ENCODE assay signal across 8 mouse cellular contexts in genomic region chr6:99027542-99028160, GRCm38 (mm10).
A peak's percentile ranks its signal among the peaks of the same experiment; 100 is the strongest.
DNase-seq lines count a peak whose midpoint lies in the region; ATAC-seq and TF ChIP-seq lines count a peak whose summit lies in the region.

No protein-coding gene starts in this region.

- no peak for TF ChIP-seq POLR2A in heart, adult 2 months (IDR thresholded peaks at IDR 0.05; ENCODE audit: insufficient read depth, low read depth, low read length)
- TF ChIP-seq POLR2A in thymus, adult 2 months (IDR thresholded peaks at IDR 0.05; ENCODE audit: control insufficient read depth, extremely low read depth, insufficient read depth, low read length, poor library complexity) = no peak

- 0 out of 2 replicates have a peak, but pooled peaks have one; percentile 23 for ATAC-seq in hindbrain, embryonic 12.5 days (ENCODE audit: low FRiP score)
- ATAC-seq in inflammation-experienced regulatory T-cells, adult 6 months = no peak

- peak overlapping the region; percentile 88 for H3K27ac ChIP-seq in heart, adult 2 months
- H3K27ac ChIP-seq in thymus, adult 2 months (ENCODE audit: control insufficient read depth, insufficient read depth, low read length) = no peak overlapping the region
- peak overlapping the region; percentile 91 for H3K27ac ChIP-seq in hindbrain, embryonic 12.5 days
- peak overlapping the region; percentile 98 for H3K27ac ChIP-seq in midbrain, embryonic 10.5 days (replicated peaks)

- no peaks in the 10 kb centered on the region for H3K27me3 ChIP-seq in heart, adult 2 months (ENCODE audit: control insufficient read depth, insufficient read depth, low read length)
- H3K27me3 ChIP-seq in thymus, adult 2 months (ENCODE audit: control insufficient read depth, insufficient read depth, low read length) = no peaks in the 10 kb centered on the region
- H3K27me3 ChIP-seq in hindbrain, embryonic 12.5 days = no peaks in the 10 kb centered on the region; the same call in 1 of the 2 replicates
- H3K27me3 ChIP-seq in midbrain, embryonic 10.5 days (ENCODE audit: low read depth, poor library complexity, severe bottlenecking) = peaks cover 12% of the 10 kb centered on the region; the same call in 1 of the 2 replicates

- intact Hi-C loops in heart, adult 2 months (cut with DNase I) = loop anchor here (5.0 kb wide), 1 partner anchor 495 kb away; the partner anchor contains the start of gene Foxp1

- no peak; the same call in 1 of the 2 replicates for TF ChIP-seq CTCF in heart, adult 2 months (IDR thresholded peaks at IDR 0.05)
- TF ChIP-seq CTCF in thymus, adult 2 months (IDR thresholded peaks at IDR 0.05; ENCODE audit: borderline replicate concordance, control insufficient read depth, extremely low read depth, insufficient read depth, low read length, poor library complexity) = no peak

- no peak for TF ChIP-seq EP300 in heart, adult 2 months (IDR thresholded peaks at IDR 0.05; ENCODE audit: insufficient read depth, low read depth, low read length)

- 0 out of 2 replicates have a peak, but pooled peaks cover 1% of the 10 kb centered on the region for H3K79me2 ChIP-seq in heart, adult 2 months (replicated peaks; ENCODE audit: control insufficient read depth, insufficient read depth, low read length)

- H3K4me3 ChIP-seq in heart, adult 2 months = peak overlapping the region; percentile 87
- H3K4me3 ChIP-seq in thymus, adult 2 months (ENCODE audit: control insufficient read depth, insufficient read depth, low read length) = peak overlapping the region; percentile 63
- H3K4me3 ChIP-seq in hindbrain, embryonic 12.5 days = peak overlapping the region; percentile 64
- H3K4me3 ChIP-seq in midbrain, embryonic 10.5 days = peak overlapping the region; percentile 80

- H3K4me2 ChIP-seq in hindbrain, embryonic 12.5 days (replicated peaks) = peak overlapping the region; percentile 85

- H3K36me3 ChIP-seq in heart, adult 2 months (ENCODE audit: control insufficient read depth, insufficient read depth, low read length) = peaks cover 13% of the 10 kb centered on the region
- H3K36me3 ChIP-seq in thymus, adult 2 months (ENCODE audit: control insufficient read depth, insufficient read depth, low read length) = no peaks in the 10 kb centered on the region
- H3K36me3 ChIP-seq in hindbrain, embryonic 12.5 days = no peaks in the 10 kb centered on the region
- H3K36me3 ChIP-seq in midbrain, embryonic 10.5 days = no peaks in the 10 kb centered on the region

- peaks cover 2% of the 10 kb centered on the region for H3K4me1 ChIP-seq in heart, adult 2 months (ENCODE audit: control insufficient read depth, insufficient read depth, low read length)
- H3K4me1 ChIP-seq in thymus, adult 2 months (replicated peaks; ENCODE audit: control insufficient read depth, insufficient read depth, low read length) = peaks cover 25% of the 10 kb centered on the region
- peaks cover 47% of the 10 kb centered on the region for H3K4me1 ChIP-seq in hindbrain, embryonic 12.5 days
- peaks cover 70% of the 10 kb centered on the region for H3K4me1 ChIP-seq in midbrain, embryonic 10.5 days

- H3K9me3 ChIP-seq in hindbrain, embryonic 12.5 days (replicated peaks) = no peaks in the 10 kb centered on the region
- no peaks in the 10 kb centered on the region for H3K9me3 ChIP-seq in midbrain, embryonic 10.5 days (replicated peaks)

- WGBS in heart, adult 2 months = 3% methylated on average over 22 of the region's 22 CpGs
- WGBS in thymus, adult 2 months = 7% methylated on average over 22 of the region's 22 CpGs
- WGBS in hindbrain, embryonic 12.5 days = 1% methylated on average over 22 of the region's 22 CpGs
- 2% methylated on average over 22 of the region's 22 CpGs for WGBS in midbrain, embryonic 10.5 days

- H3K9ac ChIP-seq in heart, adult 2 months (ENCODE audit: low read depth, low read length) = peak overlapping the region; percentile 82
- peak overlapping the region; percentile 83 for H3K9ac ChIP-seq in hindbrain, embryonic 12.5 days

- no peak for DNase-seq in heart, adult 2 months
- DNase-seq in heart, adult 11 months = no peak
- no peak for DNase-seq in thymus, adult 2 months
- no peak for DNase-seq in thymus, postnatal 25 days
- DNase-seq in midbrain, embryonic 10.5 days (ENCODE audit: low spot score) = no peak
- no peak for DNase-seq in adrenal gland, adult 18-20 months (ENCODE audit: low spot score in 2 of 2)
